Mouse (Mus musculus) embryonic facial prominence, embryonic 11.5 days (tissue): ENCODE results near the gene Pcid2. TPM values are rescaled to one million over a fixed set of nuclear protein-coding genes. Genes with fewer than 3 reads are reported as not detected.
"Not testable (repeated sequence)": the region's sequence is repeated elsewhere in the genome, so short reads cannot be mapped to it uniquely, and the experiment has no call there.

Experiments
- ATAC-seq: fragments of 200-750 bp; cut with Nextera tagmentation; replicated peaks from 2 replicates; pipeline ENCODE4 v1.8.0; 2017; ENCODE audit warnings: low read depth; ENCODE audit not compliant: insufficient number of reproducible peaks, low FRiP score, low TSS enrichment
- DNase-seq: peaks from one replicate; pipeline ENCODE4 v3.0.0-alpha.2; 2015; ENCODE audit warnings: low spot score
- H3K27ac ChIP-seq: fragments of 300-500 bp; sonication (generic); replicated peaks from 2 replicates; pipeline ENCODE4 v1.5.1; 2014; ENCODE audit warnings: mild to moderate bottlenecking, low read depth, low read length, control low read depth
- H3K27me3 ChIP-seq: fragments of 300-500 bp; sonication (generic); 2 replicates; pipeline ENCODE4 v1.6.1; 2014; ENCODE audit warnings: mild to moderate bottlenecking, low read length, moderate library complexity, mixed read lengths; ENCODE audit not compliant: control insufficient read depth, insufficient read depth
- H3K36me3 ChIP-seq: fragments of 300-500 bp; sonication (generic); replicated peaks from 2 replicates; pipeline ENCODE4 v1.6.1; 2014; ENCODE audit warnings: low read depth, mild to moderate bottlenecking, low read length, moderate library complexity, mixed read lengths; ENCODE audit not compliant: control insufficient read depth, insufficient read depth
- H3K4me1 ChIP-seq: fragments of 300-500 bp; sonication (generic); 2 replicates; pipeline ENCODE4 v1.6.1; 2014; ENCODE audit warnings: low read length, mixed read lengths; ENCODE audit not compliant: control insufficient read depth, insufficient read depth
- H3K4me2 ChIP-seq: fragments of 300-500 bp; sonication (generic); 2 replicates; pipeline ENCODE4 v1.6.1; 2014; ENCODE audit warnings: low read depth, mild to moderate bottlenecking, control low read depth, low read length, moderate library complexity
- H3K4me3 ChIP-seq: fragments of 300-500 bp; sonication (generic); 2 replicates; pipeline ENCODE4 v1.5.1; 2014; ENCODE audit warnings: low read depth, low read length, control low read depth
- H3K9ac ChIP-seq: fragments of 300-500 bp; sonication (generic); replicated peaks from 2 replicates; pipeline ENCODE4 v1.6.1; 2014; ENCODE audit warnings: mild to moderate bottlenecking, control low read depth, low read length
- H3K9me3 ChIP-seq: fragments of 300-500 bp; sonication (generic); replicated peaks from 2 replicates; pipeline ENCODE4 v1.6.1; 2016; ENCODE audit warnings: mild to moderate bottlenecking, low read length, inconsistent platforms, mixed read lengths; ENCODE audit not compliant: control insufficient read depth
- WGBS: fragments of 180-500 bp; shearing (Covaris S2); extraction: QIAGEN DNeasy Blood & Tissue Kit; methylation state at CpG from one replicate; pipeline ENCODE4 v1.1.7; 2014; 5-methylcytosine and 5-hydroxymethylcytosine counted together
- polyA plus RNA-seq: library from polyadenylated mRNA; unstranded; fragments of >200 nt; fragmentation: Nextera tagmentation; extraction: Ambion mirVana; gene quantifications from 2 replicates; pipeline ENCODE4 v1.2.1, GENCODE M21; 2014

The Pcid2 gene
- polyA plus RNA-seq, 1 experiment from 2014 or later, result 50.1 TPM

DNA sequence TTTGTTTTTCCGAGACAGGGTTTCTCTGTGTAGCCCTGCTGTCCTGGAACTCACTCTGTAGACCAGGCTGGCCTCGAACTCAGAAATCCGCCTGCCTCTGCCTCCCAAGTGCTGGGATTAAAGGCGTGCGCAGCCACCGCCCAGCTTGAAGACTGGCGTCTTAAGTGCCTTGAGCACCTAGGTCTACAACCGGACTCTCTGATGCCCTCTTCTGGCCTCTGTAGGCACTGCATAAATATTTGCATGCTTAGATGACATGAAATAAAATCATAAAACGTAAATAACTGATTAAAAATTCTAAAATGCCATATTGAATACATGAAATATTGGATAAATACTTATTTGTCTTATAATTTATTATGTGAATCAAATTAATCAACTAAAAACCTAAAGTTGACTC lies 27.0 kb upstream of the Pcid2 start:
- peaks cover 18% of the 10 kb centered on the region for H3K36me3 ChIP-seq
- H3K4me2 ChIP-seq, ATAC-seq, H3K9me3 ChIP-seq, H3K27me3 ChIP-seq, H3K4me1 ChIP-seq, H3K27ac ChIP-seq, H3K9ac ChIP-seq, H3K4me3 ChIP-seq: not testable (repeated sequence)
- peak; percentile 72 for DNase-seq
- WGBS, result 71% methylated on average over 9 of the region's 9 CpGs

DNA sequence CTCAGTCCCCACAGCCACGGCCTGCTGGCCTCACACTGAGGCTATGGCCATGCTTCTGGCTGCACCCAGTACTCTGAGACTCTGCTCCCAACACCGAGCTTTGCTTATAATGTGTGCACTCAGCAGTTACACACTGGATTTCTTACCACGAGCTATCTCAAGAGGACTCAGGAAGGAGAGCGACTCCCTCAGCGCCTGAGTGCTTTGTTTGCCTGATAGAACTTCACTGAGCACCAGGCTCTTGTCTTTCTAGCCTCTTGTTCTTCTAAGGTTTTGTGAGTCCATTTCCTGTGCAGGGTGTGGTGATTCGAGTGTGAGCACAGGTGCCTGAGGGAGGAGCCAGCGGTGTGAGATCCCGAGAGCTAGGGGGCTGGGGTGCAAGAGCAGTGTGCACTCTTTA lies 19.6 kb upstream of the Pcid2 start:
- no peaks in the 10 kb centered on the region for H3K9me3 ChIP-seq
- ATAC-seq (no peak), DNase-seq (no peak)
- no peak overlapping the region for H3K4me3 ChIP-seq
- no peaks in the 10 kb centered on the region for H3K4me1 ChIP-seq
- no peaks in the 10 kb centered on the region for H3K27me3 ChIP-seq
- peaks cover 4% of the 10 kb centered on the region; the same call in 1 of the 2 replicates for H3K36me3 ChIP-seq
- H3K27ac ChIP-seq, result no peak overlapping the region
- WGBS, result 90% methylated on average over 8 of the region's 8 CpGs
- no peak overlapping the region for H3K4me2 ChIP-seq
- no peak overlapping the region for H3K9ac ChIP-seq

DNA sequence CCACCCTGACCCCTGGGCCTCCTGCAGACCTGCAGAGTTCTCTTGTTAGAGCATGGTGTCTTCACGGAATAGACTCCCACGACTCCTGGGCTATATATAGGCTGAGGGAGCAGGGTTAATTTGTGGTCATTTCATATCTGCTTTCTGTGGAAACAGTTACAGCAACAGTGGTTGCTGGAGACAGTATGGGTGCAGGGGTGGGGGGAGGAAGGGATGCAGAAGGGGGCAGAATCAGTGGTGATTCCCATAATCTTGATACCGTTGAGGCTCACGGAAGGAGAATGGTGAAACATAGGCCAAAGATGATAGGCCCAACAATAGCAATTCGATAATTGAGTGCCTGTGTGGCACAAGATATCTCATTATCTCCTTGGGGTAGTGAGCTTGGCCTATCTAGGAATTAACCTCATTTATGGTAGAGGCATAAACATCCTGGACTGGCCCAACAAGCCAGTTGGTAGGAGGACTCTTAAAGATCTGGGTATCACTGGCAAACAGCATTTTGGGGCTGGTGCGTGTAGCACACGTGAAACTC lies 17.7 kb upstream of the Pcid2 start:
- ATAC-seq, result no peak

DNA sequence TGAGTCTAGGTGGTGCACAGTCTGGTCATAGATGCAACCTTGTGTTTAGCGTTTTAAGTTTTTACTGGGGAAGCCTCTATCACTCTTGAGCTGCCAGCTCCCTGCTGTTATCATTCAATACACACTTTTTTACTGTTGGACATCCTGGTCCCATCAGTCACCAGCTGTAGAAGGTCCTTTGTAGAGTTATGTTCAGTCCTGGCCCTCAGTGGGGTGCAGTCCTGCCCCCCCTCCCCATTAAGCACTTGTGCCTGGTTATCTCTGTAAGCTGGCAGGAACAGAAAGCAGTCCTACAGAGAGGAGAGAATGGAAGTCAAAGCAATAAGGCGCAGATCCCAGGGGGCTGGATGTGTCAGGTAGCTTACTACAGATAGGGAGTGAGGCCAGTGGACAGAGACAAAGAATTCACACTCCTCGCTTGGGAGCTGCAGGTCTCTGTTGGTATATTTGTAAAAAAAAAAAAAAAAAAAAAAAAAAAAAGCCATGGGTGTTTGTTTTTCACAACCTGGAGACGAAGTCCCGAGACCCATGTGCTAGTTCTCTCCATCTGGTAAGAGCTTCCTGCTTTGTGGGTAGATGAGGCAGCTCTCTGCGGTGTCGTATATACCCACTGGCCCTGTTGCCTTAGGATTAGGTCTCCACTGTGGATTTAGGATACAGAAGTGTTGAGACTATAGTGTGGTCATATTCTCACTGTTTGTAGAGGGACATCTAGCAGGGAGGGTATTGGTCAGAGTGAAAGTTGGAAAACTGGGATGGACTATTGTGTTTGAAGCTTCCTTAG lies 15.8 kb upstream of the Pcid2 start:
- H3K4me2 ChIP-seq, result no peak overlapping the region
- 89% methylated on average over 7 of the region's 7 CpGs for WGBS
- no peaks in the 10 kb centered on the region for H3K27me3 ChIP-seq
- DNase-seq (no peak), ATAC-seq (no peak)
- no peaks in the 10 kb centered on the region for H3K4me1 ChIP-seq
- H3K27ac ChIP-seq, result no peak overlapping the region
- H3K36me3 ChIP-seq, result no peaks in the 10 kb centered on the region; the same call in 1 of the 2 replicates
- no peaks in the 10 kb centered on the region for H3K9me3 ChIP-seq
- no peak overlapping the region for H3K9ac ChIP-seq
- H3K4me3 ChIP-seq, result no peak overlapping the region

More for the DNA sequence above, 17.7 kb upstream of the Pcid2 start:
- Histone ChIP-seq H3K4me2 (no peak overlapping the region), H3K27me3 (no peaks in the 10 kb centered on the region), H3K4me3 (no peak overlapping the region), H3K36me3 (peaks cover under 1% of the 10 kb centered on the region; the same call in 1 of the 2 replicates), H3K9ac (no peak overlapping the region), H3K4me1 (no peaks in the 10 kb centered on the region), H3K27ac (no peak overlapping the region), H3K9me3 (no peaks in the 10 kb centered on the region)
- no peak for DNase-seq
- WGBS, result 94% methylated on average over 7 of the region's 7 CpGs

DNA sequence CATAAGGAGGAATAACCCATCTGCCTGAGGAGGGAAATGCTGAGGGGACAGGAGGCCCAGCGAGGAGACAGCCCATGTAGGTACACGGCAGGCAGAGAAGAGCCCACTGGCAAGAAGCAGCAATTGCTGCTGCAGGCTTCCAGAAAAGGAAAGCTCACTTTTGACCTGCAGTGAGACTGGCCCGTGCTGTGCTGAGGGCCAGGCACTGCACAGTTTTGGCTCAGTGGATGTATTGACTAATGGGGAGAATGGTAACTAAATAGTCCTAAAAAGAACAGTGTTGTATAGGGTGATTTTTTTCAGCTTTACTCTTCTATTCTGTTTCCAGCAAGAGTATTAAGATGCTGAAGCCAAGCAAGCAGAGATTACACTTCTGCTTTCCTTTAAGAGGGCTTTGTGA lies 13.3 kb upstream of the Pcid2 start:
- Histone ChIP-seq H3K4me1 (no peaks in the 10 kb centered on the region), H3K9me3 (no peaks in the 10 kb centered on the region), H3K4me3 (no peak overlapping the region), H3K36me3 (no peaks in the 10 kb centered on the region; the same call in 1 of the 2 replicates), H3K27ac (no peak overlapping the region), H3K9ac (no peak overlapping the region), H3K27me3 (no peaks in the 10 kb centered on the region), H3K4me2 (no peak overlapping the region)
- DNase-seq, result no peak
- ATAC-seq, result no peak
- WGBS, result 83% methylated on average over 3 of the region's 3 CpGs

DNA sequence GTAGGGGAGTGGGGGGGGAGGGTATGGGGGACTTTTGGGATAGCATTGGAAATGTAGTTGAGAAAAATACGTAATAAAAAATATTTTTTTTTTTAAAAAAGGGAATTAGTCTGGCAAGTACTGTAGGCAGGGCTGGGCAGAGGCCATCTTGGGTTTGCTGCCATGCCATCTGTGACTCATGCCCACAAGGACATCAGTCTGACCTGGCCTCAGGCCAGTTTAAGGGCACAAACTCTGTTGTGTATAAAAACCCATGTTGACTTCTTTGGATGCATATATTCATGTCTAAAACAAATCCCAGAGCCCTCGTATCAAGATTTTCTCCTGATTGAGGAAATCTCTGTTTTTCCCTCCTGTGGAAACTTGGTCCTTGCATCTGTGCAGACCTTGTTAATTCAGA lies 11.8 kb upstream of the Pcid2 start:
- DNase-seq (no peak), ATAC-seq (no peak)
- Histone ChIP-seq H3K9me3 (no peaks in the 10 kb centered on the region), H3K4me2 (no peak overlapping the region), H3K4me1 (no peaks in the 10 kb centered on the region), H3K27me3 (no peaks in the 10 kb centered on the region), H3K4me3 (no peak overlapping the region), H3K27ac (no peak overlapping the region), H3K9ac (no peak overlapping the region), H3K36me3 (no peaks in the 10 kb centered on the region)
- 86% methylated on average over 2 of the region's 2 CpGs for WGBS

DNA sequence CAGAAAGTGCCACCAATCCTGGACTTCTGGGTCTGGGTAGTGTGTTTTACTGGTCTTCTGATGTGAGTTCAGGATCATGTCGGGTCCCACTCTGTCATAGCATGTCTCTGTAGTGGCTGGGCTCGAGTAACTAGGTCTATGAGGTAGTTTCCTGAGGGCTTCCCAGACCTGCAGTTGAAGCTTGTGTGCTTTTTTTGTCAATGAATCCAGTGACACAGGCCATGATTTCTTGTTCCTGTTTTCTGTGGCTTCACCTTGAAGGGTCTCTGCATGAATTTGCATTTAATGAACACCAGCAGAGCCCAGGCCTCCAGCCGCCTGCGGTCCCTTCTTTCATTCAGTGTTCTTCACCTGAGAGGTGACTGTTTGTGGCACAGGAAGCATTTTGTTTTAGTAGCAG lies 8.0 kb upstream of the Pcid2 start:
- no peaks in the 10 kb centered on the region for H3K36me3 ChIP-seq
- ATAC-seq (no peak), DNase-seq (no peak)
- H3K27ac ChIP-seq, result no peak overlapping the region
- H3K27me3 ChIP-seq, result no peaks in the 10 kb centered on the region
- WGBS, result 92% methylated on average over 4 of the region's 4 CpGs
- H3K9ac ChIP-seq, result no peak overlapping the region
- no peaks in the 10 kb centered on the region for H3K4me1 ChIP-seq
- no peak overlapping the region for H3K4me2 ChIP-seq
- no peaks in the 10 kb centered on the region for H3K9me3 ChIP-seq
- no peak overlapping the region for H3K4me3 ChIP-seq

DNA sequence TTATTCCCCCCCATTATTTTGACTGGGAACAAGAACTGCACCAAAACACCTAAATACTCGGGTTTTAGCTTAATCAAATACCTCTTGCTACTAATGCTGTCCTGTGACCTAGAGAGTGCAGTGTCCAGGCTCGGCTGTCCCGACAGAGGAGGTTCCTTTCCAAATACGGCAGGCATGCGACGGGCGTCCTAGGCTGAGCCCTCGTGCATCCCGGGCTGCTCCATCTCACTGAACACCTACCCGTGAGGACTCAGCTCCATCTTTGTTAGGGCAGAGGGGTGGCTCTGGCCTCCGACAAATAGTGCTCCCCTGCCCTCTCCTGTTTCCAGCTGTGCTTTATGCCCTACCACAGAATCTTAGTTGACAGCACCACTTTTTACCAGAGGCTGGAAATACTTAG lies 6.7 kb upstream of the Pcid2 start:
- no peaks in the 10 kb centered on the region for H3K36me3 ChIP-seq

More for the DNA sequence above, 6.7 kb upstream of the Pcid2 start:
- DNase-seq, result no peak
- Histone ChIP-seq H3K4me2 (no peak overlapping the region), H3K9me3 (no peaks in the 10 kb centered on the region), H3K27me3 (no peaks in the 10 kb centered on the region), H3K9ac (no peak overlapping the region), H3K27ac (no peak overlapping the region), H3K4me1 (no peaks in the 10 kb centered on the region), H3K4me3 (no peak overlapping the region)
- no peak for ATAC-seq
- 87% methylated on average over 11 of the region's 11 CpGs for WGBS
